Mouse (Mus musculus) forelimb bud, embryonic 11.5 days (tissue): Measurements from ENCODE around the gene Plekhm3.
A peak's percentile ranks its signal among the peaks of the same experiment; 100 is the strongest.

Experiments used
- DNase-seq: peaks from one replicate; pipeline ENCODE4 v3.0.0-alpha.2; 2012; ENCODE audit warnings: low read depth, low spot score

The Plekhm3 gene

DNA sequence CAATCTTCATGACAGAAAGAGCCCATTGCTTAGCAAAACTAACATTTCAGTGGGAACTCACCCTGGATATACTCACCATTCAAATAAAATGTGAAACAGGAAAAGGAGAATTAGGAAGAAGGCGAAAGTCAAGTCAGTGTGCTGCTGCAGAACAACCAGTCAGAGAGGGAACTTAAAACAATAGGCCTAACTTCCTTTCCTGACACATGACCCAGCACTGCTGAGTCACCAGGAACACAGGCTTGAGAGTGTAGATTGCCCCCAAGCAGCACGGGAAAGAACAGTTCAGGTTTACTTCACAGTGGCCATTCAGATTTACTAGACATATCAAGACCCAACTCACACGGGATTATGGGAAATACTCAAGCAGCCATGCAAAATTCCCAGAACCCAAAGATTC is 80.3 kb downstream of the Plekhm3 start:
- no peak for DNase-seq

DNA sequence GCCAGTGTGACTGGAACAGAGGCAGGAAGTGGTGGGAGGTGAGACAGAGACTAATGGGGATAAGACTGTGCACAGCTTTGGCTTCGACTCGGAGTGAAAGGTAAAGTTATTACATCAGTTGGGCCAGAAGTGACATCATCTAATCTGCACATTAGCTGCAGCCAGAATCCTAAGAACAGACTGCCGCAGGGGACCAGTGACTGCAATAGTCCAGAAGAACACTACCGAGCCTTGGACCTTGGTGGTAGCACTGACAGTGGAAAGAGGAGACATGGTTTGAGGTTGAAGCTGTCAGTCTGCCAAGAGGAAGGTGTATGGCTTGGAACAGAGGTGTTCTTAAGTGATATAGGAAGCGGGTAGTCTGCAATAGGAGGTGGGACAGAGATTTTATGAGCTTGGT is 80.9 kb downstream of the Plekhm3 start:
- no peak for DNase-seq

GRCm38 (mm10) chr1:64875156-64875555 is 81.5 kb downstream of the Plekhm3 start:
- no peak for DNase-seq

GRCm38 (mm10) chr1:64871956-64872355 is 84.7 kb downstream of the Plekhm3 start:
- no peak for DNase-seq

DNA sequence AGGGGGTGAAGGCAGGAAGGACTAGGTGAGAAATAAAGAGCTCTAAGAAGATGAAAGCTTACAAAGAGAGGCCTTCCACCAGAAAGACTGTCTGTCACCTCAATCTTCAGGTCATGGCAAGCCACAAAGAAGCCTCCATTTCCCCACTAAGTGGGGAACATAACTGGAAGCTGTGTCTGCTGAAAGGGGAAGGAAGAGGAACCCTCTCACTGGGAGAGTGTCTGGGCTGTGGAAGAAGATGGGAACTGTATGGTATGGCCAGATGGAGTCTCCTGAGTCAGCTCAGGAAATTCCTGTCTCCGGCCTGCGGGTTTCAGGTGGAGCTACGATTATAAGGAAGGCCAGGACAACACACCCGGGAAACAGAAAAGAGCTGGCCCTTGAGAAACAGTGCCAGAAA is 88.9 kb downstream of the Plekhm3 start:
- no peak for DNase-seq

DNA sequence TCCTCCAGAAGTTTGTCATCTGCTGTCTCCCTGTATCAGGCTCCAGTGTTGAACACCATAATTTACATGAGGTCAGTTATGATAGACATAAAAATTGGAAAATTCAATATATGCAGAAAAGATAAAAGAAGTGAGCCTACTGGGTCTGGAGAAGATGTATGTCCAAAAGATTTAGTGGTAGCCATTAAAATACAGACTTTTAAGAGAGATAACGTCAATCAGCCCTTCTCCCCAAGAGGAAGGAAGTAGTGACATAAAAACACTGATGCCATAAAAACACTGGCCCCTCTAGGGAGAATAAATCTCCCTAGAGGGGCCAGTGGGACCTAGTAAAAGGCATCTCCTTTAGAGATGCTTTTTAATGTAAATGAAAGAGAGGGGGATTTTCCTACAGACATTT is 90.5 kb downstream of the Plekhm3 start:
- DNase-seq: no peak

DNA sequence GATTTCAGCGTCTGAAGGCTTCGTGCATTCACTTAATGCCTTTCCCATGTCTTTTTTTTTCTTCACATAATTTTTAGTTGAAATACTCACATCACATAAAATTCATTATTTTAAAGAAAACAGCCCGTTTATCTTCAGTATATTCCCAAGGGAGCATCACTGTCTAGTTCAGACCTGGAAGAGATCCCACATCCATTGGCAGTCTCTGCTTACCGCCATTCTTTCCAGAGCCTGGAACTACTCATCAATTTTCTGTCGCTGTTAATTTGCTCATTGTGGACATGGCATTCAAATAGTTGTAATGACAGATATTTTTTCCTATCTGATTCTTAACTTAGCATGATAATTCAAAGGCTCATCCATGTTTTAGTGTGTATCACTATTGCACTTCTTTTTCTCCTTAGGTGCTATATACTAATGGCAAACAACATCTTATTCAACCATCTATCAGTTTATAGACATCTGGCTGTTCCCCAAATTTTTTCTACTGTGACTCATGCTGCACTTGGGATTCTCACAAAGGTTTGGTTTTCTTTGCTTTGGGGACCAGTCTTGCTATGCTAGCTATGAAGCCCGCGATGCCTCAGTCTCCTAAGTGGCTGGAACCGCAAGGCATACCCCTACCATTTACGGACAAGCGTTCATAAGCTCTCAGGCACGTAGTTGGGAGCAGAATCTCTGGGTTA is 96.2 kb downstream of the Plekhm3 start:
- no peak for DNase-seq

DNA sequence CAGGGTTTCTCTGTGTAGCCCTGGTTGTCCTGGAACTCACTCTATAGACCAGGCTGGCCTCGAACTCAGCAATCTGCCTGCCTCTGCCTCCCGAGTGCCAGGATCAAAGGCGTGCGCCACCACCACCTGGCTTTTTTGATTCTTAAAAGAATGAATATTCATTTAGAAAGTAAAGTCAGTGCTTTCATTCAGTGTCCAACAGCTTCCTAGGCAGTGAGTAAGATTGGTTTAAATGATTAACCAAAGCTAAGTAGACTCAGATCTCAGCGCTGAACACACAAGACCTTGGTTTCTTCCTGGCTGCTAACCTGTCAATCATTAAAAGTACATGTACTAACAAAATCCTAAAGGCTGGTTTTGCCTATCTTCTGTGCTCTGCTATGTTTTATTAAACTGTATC is 96.8 kb downstream of the Plekhm3 start:
- DNase-seq: no peak

DNA sequence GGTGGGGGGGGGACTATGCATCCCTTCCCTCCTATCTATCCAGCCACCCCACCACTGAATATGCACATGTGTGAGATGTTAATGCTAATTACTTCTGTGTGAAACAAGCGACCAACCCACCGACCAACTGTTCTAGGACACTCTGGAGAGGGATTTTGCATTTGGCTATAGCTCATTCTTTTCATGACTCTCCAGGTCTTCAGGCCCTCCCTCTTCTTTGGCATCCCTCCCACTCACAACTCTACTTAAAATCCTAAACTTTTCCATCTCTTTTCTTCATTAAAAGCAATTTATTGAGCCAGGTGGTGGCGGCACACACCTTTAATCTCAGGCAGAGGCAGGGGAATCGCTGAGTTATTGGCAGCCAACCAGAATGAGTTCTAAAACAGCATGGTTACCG is 101.8 kb downstream of the Plekhm3 start:
- DNase-seq: no peak

DNA sequence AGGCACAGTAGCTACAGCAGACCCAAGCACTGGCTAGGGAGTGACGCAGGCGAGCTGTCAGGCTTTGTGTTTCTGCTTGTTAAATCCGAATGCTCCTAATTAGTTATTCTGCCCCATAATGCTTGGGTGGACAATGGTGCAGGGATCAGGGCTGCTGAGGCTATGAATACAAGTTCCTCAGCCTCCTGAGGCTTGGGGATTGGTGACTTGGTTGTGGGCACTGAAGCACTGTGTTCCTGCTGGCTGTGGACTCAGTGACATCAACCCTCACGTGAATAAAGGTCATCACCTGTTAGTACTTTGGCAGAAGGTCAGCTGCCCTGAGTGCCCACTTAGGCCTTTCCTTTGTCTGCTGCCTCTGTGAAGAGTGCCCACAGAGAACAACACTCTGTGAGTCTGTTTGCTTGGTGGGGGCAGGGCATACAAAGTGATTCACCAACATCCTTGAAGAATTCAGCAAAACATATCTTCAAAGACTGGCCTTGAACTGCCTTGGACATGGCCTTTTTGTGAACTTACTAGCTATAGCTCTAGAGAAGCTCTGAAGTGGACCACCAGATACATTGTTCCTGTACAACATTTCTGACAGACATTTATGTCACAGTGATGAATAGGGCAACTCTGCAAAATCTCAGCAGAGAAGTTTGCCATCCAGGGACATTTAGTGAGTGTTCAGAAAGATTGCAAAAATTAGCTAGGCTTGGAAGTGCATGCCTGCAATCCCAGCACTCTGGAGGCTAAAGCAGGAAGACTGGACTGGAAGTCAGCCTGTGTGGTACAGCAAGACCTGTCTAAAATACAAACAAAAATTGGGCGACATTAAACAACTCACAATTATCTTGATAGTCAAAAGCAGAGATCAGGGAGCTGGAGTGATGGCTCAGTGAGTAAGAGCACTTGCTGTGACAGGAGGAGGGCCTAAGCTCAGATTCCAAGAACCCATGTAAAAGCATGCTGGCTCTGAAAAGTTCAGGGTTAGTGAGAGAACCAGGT is 102.6 kb downstream of the Plekhm3 start:
- DNase-seq: no peak

DNA sequence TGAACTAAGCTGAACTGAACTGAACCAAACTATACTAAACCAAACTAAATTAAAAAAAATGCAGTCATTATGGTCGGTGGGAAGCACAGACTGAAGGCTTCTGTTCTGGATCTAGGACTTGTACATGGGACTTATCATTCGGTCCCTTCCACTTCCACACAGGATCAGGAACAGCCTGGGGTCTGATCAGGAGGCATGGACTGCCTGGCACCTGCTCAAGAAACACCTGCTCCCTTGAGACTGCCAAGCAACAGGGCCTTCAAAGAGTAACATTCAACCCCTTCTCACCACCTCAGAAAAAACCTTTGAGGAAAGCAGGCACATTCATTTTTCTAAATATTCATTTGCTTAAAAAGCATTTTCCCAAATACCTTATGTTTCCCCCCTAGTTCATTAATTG is 103.4 kb downstream of the Plekhm3 start:
- no peak for DNase-seq

DNA sequence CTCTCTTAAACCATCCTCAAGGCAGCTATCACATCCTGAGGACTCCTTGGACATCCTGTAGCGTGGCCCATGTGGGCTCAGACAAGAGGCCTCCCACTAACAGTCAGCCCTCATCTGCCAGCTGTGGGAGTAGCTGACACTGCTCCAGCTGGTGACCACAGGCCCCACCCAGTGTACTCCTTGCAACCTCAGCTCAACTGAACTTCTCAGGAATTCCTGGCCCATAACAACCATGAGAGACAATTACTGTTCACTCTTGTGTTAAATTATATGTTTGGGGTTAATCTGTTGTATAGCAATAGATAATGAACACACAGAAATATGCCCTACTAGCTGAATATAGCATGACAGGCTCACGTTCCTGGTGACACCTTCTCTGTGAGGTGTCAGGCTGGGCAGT is 104.4 kb downstream of the Plekhm3 start:
- DNase-seq: no peak

- DNase-seq: no peak
Observed at GRCm38 (mm10) chr1:64850345-64850744, 106.3 kb downstream of the Plekhm3 start.

GRCm38 (mm10) chr1:64848996-64849395 is 107.6 kb downstream of the Plekhm3 start:
- DNase-seq: no peak

DNA sequence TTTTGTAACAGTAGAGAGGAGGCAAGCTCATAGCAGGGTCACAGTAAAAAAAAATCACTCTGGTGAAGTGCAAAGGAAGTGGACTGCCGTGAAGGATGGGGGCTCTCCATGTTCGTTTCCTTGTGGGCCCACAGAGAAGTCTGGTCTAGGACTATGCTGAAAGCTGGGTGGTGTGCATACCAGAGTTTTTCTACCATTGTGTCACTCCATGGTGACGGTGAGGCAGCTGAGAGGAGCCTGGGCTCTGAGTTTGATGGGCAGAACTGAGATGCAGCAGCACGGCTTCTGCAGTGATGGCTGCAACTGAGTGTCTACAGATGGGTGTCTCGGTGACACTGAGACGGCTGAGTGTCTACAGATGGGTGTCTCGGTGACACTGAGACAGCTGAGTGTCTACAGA is 108.5 kb downstream of the Plekhm3 start:
- DNase-seq: no peak

- DNase-seq: peak; percentile 60
Observed at GRCm38 (mm10) chr1:64847565-64847964, 109.1 kb downstream of the Plekhm3 start.

DNA sequence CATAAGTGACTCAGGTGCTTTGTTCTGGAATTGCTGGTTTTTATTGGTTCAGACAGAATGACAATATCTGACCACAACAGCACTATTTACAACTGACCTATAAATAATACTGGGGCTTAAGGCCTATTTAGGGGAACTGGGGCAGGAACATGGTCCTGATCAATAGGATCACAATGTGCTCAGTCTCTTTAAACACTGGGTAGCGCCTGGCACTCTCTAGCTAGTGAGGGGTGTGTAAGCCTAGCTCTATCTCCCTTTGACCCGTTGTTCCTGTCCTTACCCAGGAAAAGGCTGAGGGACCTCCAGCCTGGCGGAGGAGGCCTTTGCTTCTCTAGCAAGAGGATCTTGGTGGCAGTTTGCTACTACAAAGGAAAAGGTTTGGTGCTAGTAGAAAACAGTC is 111.6 kb downstream of the Plekhm3 start:
- DNase-seq: no peak

- no peak for DNase-seq
Observed at GRCm38 (mm10) chr1:64843900-64844616, 112.6 kb downstream of the Plekhm3 start.

DNA sequence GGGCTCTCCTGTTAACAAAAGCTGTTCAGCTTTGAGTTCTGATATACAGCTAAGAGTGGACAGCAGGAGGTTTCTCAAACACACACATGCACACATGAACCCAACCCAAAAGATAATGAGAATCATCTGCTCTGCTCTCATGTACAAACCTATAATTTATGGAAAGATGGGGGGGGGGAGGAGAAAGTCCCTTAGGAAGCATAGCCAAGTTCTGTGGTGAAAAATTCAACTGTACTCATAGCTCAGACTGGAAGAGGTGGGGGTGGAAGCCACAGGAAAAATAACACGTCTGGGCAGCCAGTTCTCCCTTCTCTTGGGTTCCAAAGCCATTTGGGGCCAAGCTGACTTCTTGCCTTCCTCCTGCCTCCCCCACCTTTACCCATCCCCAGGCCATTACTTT is 115.7 kb downstream of the Plekhm3 start:
- no peak for DNase-seq

- no peak for DNase-seq
Observed at GRCm38 (mm10) chr1:64836584-64836983, 120.0 kb downstream of the Plekhm3 start.

- DNase-seq: no peak
Observed at GRCm38 (mm10) chr1:64836114-64836513, 120.5 kb downstream of the Plekhm3 start.

GRCm38 (mm10) chr1:64831552-64831951 is 125.1 kb downstream of the Plekhm3 start:
- no peak for DNase-seq
